In the genomic region with DNA sequence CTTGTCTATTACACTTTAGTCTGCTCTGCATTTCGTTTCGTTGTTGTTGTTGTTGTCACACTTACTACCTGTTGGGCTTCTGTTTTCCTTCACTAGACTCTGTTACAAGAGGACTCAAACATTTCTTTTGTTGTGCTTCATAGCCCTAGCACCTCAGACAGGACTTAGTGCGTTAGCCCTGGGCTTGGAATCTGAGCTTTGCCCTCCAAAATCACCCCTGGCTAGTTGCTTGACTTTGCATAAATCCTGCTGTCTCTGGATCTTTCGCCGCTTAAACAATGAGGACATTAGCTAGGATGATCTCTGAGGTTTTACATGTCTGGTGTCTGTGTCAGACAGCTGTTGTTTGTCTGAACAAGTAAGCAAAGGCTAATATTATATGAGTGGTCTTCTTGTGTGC, we compare ENCODE assay signal across 18 mouse cellular contexts. TPM values are rescaled to one million over a fixed set of nuclear protein-coding genes. Genes with fewer than 3 reads are reported as not detected.
A peak's percentile ranks its signal among the peaks of the same experiment; 100 is the strongest.
DNase-seq lines count a peak whose midpoint lies in the region; ATAC-seq lines count a peak whose summit lies in the region.
"Had no signal": no experiment of that assay in that cellular context is flagged by ENCODE, and none has a peak within 500 bp of the region (broad histone marks: within the 10 kb centered on the region; RNA-seq: fewer than 3 reads in every experiment).

No protein-coding gene starts in this region.

- no peaks in the 10 kb centered on the region for H3K36me3 ChIP-seq in intestine, embryonic 16.5 days (ENCODE audit: control insufficient read depth, insufficient read depth, low read length)
- peaks cover 4% of the 10 kb centered on the region; the same call in 1 of the 2 replicates for H3K36me3 ChIP-seq in intestine, embryonic 15.5 days
- H3K36me3 ChIP-seq in kidney, embryonic 16.5 days (ENCODE audit: insufficient read depth, low read length): peaks cover 3% of the 10 kb centered on the region; the same call in 1 of the 2 replicates
- 0 out of 2 replicates have a peak, but pooled peaks cover 4% of the 10 kb centered on the region for H3K36me3 ChIP-seq in stomach, embryonic 15.5 days
- no peaks in the 10 kb centered on the region for H3K36me3 ChIP-seq in hindbrain, embryonic 16.5 days (ENCODE audit: control insufficient read depth, insufficient read depth, low read length)
- H3K36me3 ChIP-seq in midbrain, embryonic 14.5 days (ENCODE audit: control insufficient read depth, insufficient read depth, low read length): no peaks in the 10 kb centered on the region

- H3K27me3 ChIP-seq in intestine, embryonic 16.5 days (replicated peaks; ENCODE audit: control insufficient read depth, insufficient read depth, low read length): no peaks in the 10 kb centered on the region
- H3K27me3 ChIP-seq in intestine, embryonic 15.5 days (replicated peaks): no peaks in the 10 kb centered on the region
- H3K27me3 ChIP-seq in kidney, embryonic 16.5 days (ENCODE audit: insufficient read depth, low read length): no peaks in the 10 kb centered on the region
- no peaks in the 10 kb centered on the region for H3K27me3 ChIP-seq in stomach, embryonic 15.5 days (replicated peaks)
- H3K27me3 ChIP-seq in hindbrain, embryonic 16.5 days (replicated peaks; ENCODE audit: control insufficient read depth, insufficient read depth, low read length): no peaks in the 10 kb centered on the region
- H3K27me3 ChIP-seq in midbrain, embryonic 14.5 days (ENCODE audit: control insufficient read depth, insufficient read depth, low read length): no peaks in the 10 kb centered on the region
- H3K27me3 ChIP-seq: limb, embryonic 13.5 days; lung, embryonic 15.5 days had no signal

- ATAC-seq in intestine, embryonic 16.5 days: no peak
- ATAC-seq in intestine, embryonic 15.5 days: no peak
- peak; percentile 50 for ATAC-seq in kidney, embryonic 16.5 days (ENCODE audit: low FRiP score, low TSS enrichment)
- no peak for ATAC-seq in stomach, embryonic 15.5 days (ENCODE audit: insufficient read depth, low FRiP score, low read depth)
- ATAC-seq in hindbrain, embryonic 16.5 days: no peak
- ATAC-seq in midbrain, embryonic 14.5 days (ENCODE audit: low FRiP score, low TSS enrichment): no peak
- ATAC-seq: activated CD4-positive, CD25-positive, alpha-beta regulatory T cell, adult 4 months; forebrain, embryonic 14.5 days had no signal

- no peak overlapping the region for H3K9ac ChIP-seq in intestine, embryonic 16.5 days (ENCODE audit: low read depth, low read length)
- H3K9ac ChIP-seq in intestine, embryonic 15.5 days: no peak overlapping the region
- no peak overlapping the region for H3K9ac ChIP-seq in kidney, embryonic 16.5 days (replicated peaks; ENCODE audit: low read length)
- H3K9ac ChIP-seq in stomach, embryonic 15.5 days: no peak overlapping the region
- H3K9ac ChIP-seq in hindbrain, embryonic 16.5 days (ENCODE audit: low read depth, low read length): no peak overlapping the region
- H3K9ac ChIP-seq in midbrain, embryonic 14.5 days (replicated peaks; ENCODE audit: low read length): no peak overlapping the region
- H3K9ac ChIP-seq: limb, embryonic 13.5 days; liver, embryonic 14.5 days; lung, embryonic 15.5 days had no signal

- H3K27ac ChIP-seq in intestine, embryonic 16.5 days (ENCODE audit: low read length): peak overlapping the region; percentile 49
- H3K27ac ChIP-seq in intestine, embryonic 15.5 days: no peak overlapping the region
- H3K27ac ChIP-seq in kidney, embryonic 16.5 days (ENCODE audit: low read length): peak overlapping the region; percentile 46
- peak overlapping the region; percentile 54 for H3K27ac ChIP-seq in stomach, embryonic 15.5 days
- H3K27ac ChIP-seq in hindbrain, embryonic 16.5 days (ENCODE audit: low read depth, low read length): no peak overlapping the region
- H3K27ac ChIP-seq in midbrain, embryonic 14.5 days (replicated peaks; ENCODE audit: low read depth, low read length): no peak overlapping the region
- H3K27ac ChIP-seq: heart, adult 2 months; limb, embryonic 13.5 days; liver, embryonic 14.5 days; lung, embryonic 15.5 days had no signal

- WGBS in intestine, embryonic 16.5 days: 61% methylated on average over 5 of the region's 5 CpGs
- WGBS in intestine, embryonic 15.5 days: 58% methylated on average over 5 of the region's 5 CpGs
- 58% methylated on average over 5 of the region's 5 CpGs for WGBS in kidney, embryonic 16.5 days
- WGBS in stomach, embryonic 15.5 days: 53% methylated on average over 5 of the region's 5 CpGs
- 84% methylated on average over 5 of the region's 5 CpGs for WGBS in hindbrain, embryonic 16.5 days
- WGBS in midbrain, embryonic 14.5 days: 88% methylated on average over 5 of the region's 5 CpGs

- H3K4me2 ChIP-seq in intestine, embryonic 16.5 days (ENCODE audit: low read depth, low read length): no peak overlapping the region
- no peak overlapping the region for H3K4me2 ChIP-seq in intestine, embryonic 15.5 days (replicated peaks)
- H3K4me2 ChIP-seq in kidney, embryonic 16.5 days (replicated peaks; ENCODE audit: low read depth, low read length): no peak overlapping the region
- H3K4me2 ChIP-seq in stomach, embryonic 15.5 days: no peak overlapping the region
- no peak overlapping the region for H3K4me2 ChIP-seq in hindbrain, embryonic 16.5 days (ENCODE audit: low read length)
- no peak overlapping the region for H3K4me2 ChIP-seq in midbrain, embryonic 14.5 days (ENCODE audit: low read length)
- H3K4me2 ChIP-seq: limb, embryonic 13.5 days; lung, embryonic 15.5 days had no signal

- no peaks in the 10 kb centered on the region for H3K9me3 ChIP-seq in intestine, embryonic 16.5 days (ENCODE audit: control insufficient read depth, low read length)
- H3K9me3 ChIP-seq in intestine, embryonic 15.5 days: no peaks in the 10 kb centered on the region
- no peaks in the 10 kb centered on the region for H3K9me3 ChIP-seq in kidney, embryonic 16.5 days (ENCODE audit: low read length)
- no peaks in the 10 kb centered on the region for H3K9me3 ChIP-seq in stomach, embryonic 15.5 days
- no peaks in the 10 kb centered on the region for H3K9me3 ChIP-seq in hindbrain, embryonic 16.5 days (ENCODE audit: control insufficient read depth, low read length)
- no peaks in the 10 kb centered on the region for H3K9me3 ChIP-seq in midbrain, embryonic 14.5 days (ENCODE audit: control insufficient read depth, low read length)
- H3K9me3 ChIP-seq: limb, embryonic 13.5 days; lung, embryonic 15.5 days had no signal

- peak; percentile 73 for DNase-seq in R1 (ENCODE audit: low read depth, low spot score)
- DNase-seq in gastrocnemius, postnatal 10 days: no peak
- no peak for DNase-seq in midbrain, embryonic 14.5 days
- DNase-seq: B cell, adult 2 months; cerebellum, adult 11 months; cerebellum, postnatal 10 days; heart, adult 2 months; thymus, postnatal 36 days had no signal

- peaks cover 3% of the 10 kb centered on the region for H3K4me1 ChIP-seq in intestine, embryonic 16.5 days (ENCODE audit: control insufficient read depth, insufficient read depth, low read length)
- H3K4me1 ChIP-seq in intestine, embryonic 15.5 days (replicated peaks): no peaks in the 10 kb centered on the region
- peaks cover 23% of the 10 kb centered on the region for H3K4me1 ChIP-seq in kidney, embryonic 16.5 days (ENCODE audit: insufficient read depth, low read length)
- H3K4me1 ChIP-seq in stomach, embryonic 15.5 days: no peaks in the 10 kb centered on the region
- no peaks in the 10 kb centered on the region for H3K4me1 ChIP-seq in hindbrain, embryonic 16.5 days (ENCODE audit: control insufficient read depth, insufficient read depth, low read depth, low read length)
- no peaks in the 10 kb centered on the region for H3K4me1 ChIP-seq in midbrain, embryonic 14.5 days (ENCODE audit: control insufficient read depth, insufficient read depth, low read length)
- H3K4me1 ChIP-seq: limb, embryonic 13.5 days had no signal

- no peak overlapping the region for H3K4me3 ChIP-seq in intestine, embryonic 16.5 days (ENCODE audit: low read length)
- H3K4me3 ChIP-seq in intestine, embryonic 15.5 days (replicated peaks): no peak overlapping the region
- no peak overlapping the region for H3K4me3 ChIP-seq in kidney, embryonic 16.5 days (ENCODE audit: low read length)
- no peak overlapping the region for H3K4me3 ChIP-seq in stomach, embryonic 15.5 days (replicated peaks)
- no peak overlapping the region for H3K4me3 ChIP-seq in hindbrain, embryonic 16.5 days (ENCODE audit: low read length)
- H3K4me3 ChIP-seq in midbrain, embryonic 14.5 days (replicated peaks; ENCODE audit: low read depth, low read length): no peak overlapping the region
- H3K4me3 ChIP-seq: heart, adult 2 months; limb, embryonic 13.5 days; lung, embryonic 15.5 days had no signal

RNA-seq across cellular contexts. Expression of gene Dync2li1, which starts 52.4 kb away (rescaled TPM):
- 18.1 and 20.1 TPM in 2 replicates for polyA plus RNA-seq in intestine, embryonic 16.5 days (2015; fragmentation: Nextera tagmentation; extraction: Ambion mirVana)
- polyA plus RNA-seq in intestine, embryonic 15.5 days (2015; fragmentation: Nextera tagmentation; extraction: Ambion mirVana): 21.9 and 24.7 TPM in 2 replicates
- polyA plus RNA-seq in kidney, embryonic 16.5 days (2015; fragmentation: Nextera tagmentation; extraction: Ambion mirVana): 54.9 and 56.9 TPM in 2 replicates
- polyA plus RNA-seq in stomach, embryonic 15.5 days (2015; fragmentation: Nextera tagmentation; extraction: Ambion mirVana): 27.8 and 31.4 TPM in 2 replicates
- total RNA-seq in gastrocnemius, postnatal 10 days (2021): 1 to 10 TPM; 3.2 to 3.3 TPM
- polyA plus RNA-seq in hindbrain, embryonic 16.5 days (2015; fragmentation: Nextera tagmentation; extraction: Ambion mirVana): 39.0 and 40.0 TPM in 2 replicates
- 31.9 and 36.2 TPM in 2 replicates for polyA plus RNA-seq in midbrain, embryonic 14.5 days (2014; fragmentation: Nextera tagmentation; extraction: Ambion mirVana)

Comparison
In these comparisons a context has a peak if more than half of its experiments do, and no peak if none do; other contexts are left out.
1. H3K27ac ChIP-seq: peak in intestine, embryonic 16.5 days (single experiment), kidney, embryonic 16.5 days (single experiment) and stomach, embryonic 15.5 days (single experiment); none in intestine, embryonic 15.5 days (single experiment), hindbrain, embryonic 16.5 days (single experiment) and midbrain, embryonic 14.5 days (single experiment).